Mouse (Mus musculus): ENCODE data around the gene Olfr287.

Gene Olfr287

DNA sequence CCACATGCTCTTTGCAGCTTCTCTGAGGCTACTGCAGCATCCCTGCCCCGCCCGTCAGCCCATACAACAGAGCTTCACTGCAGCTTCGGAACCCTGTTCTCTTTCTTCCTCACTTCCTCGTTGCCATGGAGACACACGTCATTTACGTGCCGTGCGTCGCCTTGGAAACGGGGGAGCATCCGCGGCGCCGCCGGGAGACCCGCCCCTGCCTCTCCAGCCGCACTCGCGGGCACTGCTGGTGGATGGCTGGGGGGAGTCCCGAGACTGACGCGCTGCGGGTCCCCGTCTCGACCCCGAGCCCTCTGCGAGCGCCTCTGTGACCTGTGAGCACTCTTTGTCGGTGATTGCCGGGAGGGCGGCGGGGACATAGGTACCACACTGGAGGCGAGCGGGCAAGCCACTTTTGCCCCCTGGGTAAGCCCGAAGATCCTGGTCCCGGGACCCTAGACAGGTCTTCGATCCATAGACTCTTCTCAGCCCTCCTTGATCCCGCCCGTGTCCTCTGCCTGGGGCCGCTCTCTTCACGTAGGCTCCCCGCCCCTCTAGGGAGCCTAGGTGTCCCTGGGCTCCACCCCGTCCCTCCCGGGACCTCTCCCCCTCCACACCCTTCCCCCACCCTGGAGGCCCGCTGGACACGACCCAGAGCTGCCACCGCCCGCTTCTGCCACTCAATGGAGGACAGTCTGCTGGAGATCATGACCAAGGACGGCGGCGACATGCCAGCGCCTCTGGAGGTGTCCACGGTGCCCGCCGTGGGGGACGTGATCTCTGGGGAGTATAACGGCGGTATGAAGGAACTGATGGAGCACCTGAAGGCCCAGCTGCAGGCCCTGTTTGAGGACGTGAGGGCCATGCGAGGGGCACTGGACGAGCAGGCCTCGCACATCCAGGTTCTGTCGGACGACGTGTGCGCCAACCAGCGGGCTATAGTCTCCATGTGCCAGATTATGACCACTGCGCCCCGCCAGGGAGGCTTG is 52.9 kb downstream of the Olfr287 start:
- DNase-seq (ENCODE audit: low spot score) = peak; percentile 83

DNA sequence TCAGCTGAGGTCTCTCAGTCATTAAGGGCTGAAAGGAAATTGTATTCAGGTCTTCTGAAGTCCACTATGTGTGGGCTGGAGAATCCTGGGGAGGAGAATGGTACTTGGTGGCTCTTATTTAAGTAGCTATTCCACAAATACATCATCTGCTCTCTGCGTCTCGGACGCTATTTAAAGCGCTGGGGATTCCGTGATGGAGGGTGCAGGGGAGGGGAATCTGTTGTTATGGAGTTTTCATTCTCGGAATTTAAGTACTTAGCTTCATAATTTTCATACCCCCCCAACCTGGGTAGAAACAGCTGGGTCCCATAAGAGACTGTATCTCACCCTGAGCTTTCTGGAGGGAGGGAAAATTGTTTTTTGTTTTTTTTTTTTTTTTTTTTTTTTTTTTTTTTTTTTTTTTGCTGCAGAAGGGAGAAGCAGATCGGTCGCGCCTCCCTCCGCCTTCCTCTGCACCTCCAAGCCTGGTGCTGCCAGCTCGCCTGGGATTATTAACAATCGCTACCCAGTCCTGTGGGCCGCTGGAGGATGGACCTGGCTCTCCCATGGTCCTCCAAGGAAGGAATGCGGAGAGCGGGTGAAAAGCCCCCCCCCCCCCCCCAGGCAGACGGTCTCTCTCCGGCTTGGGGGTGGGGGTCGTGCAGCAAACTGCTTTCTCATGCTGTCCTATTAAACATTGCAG is 53.8 kb downstream of the Olfr287 start, which contains the start of gene Ccdc184:
TSS of gene Ccdc184 (plus strand) at position 196 of the 682 bp plus-strand sequence.
- no peak for DNase-seq (ENCODE audit: low spot score)

DNA sequence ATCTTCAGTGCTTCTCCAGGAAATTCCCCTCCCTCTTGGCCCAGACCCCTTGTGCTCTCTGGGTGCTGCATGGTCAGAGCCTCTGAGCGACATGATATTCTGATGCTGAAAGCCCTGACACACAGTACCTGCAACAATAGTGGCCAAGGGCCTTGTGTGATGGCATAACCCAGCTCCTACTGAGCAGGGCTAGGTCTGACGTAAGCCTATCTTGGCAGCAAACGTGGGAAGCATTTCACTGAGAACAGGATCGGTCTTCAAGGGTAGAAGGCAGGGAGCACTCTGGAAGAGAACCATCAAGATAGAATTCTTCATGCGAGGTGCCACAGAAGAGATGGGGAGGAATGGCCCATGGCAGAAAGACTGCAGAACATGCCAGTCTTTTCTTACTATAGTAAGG is 55.3 kb downstream of the Olfr287 start, which contains the start of gene Asb8:
TSS of gene Asb8 (minus strand) at position 101 of the 400 bp plus-strand sequence.
- no peak for DNase-seq (ENCODE audit: low spot score)

DNA sequence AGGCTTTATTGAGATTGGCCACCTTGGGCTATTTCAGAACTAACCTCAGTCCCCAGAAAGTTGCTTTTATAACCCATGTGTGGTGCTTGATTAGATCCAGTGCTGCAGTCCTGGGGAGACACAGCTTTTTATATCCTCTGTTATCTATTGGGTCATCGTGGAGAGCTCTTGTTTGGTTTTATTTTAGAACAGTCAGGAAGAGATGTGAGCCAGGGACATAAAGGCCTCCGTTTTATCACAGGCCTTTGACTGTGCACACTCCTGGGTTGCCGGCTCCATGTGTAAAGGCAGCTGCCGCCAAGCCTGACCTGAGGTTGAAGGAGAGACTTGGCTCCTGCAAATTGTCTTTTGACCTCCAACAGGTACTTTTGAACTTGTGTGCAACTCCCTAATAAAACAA is 58.3 kb downstream of the Olfr287 start:
- no peak for DNase-seq (ENCODE audit: low spot score)

DNA sequence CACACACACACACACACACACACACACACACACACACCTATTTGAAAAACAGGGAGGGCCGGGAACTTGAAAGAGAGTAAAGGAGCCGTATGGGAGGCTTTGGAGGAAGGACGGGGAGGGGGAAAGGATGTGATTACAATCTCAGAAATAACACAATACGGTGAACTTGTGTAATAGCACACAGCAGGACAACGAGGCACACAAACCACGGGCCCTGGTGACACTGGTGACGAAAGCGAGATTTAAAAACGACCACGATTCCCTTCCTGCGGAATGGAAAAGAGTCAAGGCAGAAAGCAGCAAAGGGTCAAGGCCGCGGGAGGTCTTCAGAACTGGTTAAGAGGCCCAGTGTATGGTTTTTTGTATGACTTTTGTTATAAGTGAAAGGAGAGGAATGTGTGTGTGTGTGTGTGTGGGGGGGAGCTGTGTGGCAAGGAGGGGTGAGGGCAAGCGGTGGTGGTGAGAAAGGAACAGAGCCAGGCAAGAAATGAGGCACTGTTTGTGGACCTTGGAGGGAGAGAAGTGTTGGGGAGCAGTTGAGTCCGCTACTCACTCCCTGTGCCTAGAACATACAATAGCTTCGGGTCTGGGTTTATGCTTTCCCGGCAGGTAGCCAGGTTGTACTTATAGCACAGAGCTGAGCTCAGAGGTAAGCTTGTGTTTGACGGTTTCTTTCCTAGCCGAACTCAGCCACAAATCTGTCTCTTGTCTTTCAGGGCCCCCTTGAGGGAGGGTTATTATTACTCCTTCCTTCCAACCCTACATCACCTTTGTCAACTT is 59.6 kb downstream of the Olfr287 start:
- no peak for DNase-seq (ENCODE audit: low spot score)

DNA sequence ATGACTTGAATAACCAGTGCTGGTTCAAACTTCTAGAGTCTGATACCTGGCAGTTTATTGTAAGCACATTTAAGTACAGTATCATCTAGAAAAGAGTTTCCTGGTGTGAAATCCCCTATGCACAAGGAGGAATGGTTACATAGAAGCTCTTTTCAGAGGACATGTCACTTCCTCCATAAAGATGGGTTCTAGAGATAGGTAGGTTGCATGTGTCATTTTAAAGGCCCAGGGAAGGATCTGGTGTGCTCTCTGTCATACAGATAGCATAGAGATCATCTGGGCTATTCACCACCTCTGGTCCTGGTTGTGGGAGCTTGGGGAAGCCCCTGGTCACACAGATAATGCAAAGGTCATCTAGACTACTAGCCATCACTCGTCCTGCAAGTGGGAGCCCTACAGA is 63.6 kb downstream of the Olfr287 start:
- DNase-seq (ENCODE audit: low spot score) = no peak
